ENCODE assay signal across 24 mouse cellular contexts in the genomic region with DNA sequence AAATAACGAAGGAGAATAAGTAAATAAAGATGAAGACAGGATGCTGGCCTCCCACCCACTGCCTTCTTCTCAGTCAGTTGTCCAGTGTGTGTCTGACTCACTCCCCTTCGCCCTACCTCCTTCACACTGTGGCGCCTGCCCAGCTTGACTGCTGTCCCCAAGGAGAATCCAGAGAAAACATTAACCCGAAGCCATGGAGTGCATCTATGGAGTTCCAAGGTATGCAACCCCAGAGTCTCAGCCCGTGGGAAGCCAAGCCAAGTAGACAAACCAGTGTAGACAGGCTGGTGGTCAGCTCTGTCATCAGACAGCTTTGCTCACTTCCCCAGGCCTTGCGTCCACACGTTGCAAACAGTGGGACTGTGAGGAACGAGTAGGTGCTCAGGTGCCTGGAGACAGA. TPM values are rescaled to one million over a fixed set of nuclear protein-coding genes. Genes with fewer than 3 reads are reported as not detected.
DNase-seq lines count a peak whose midpoint lies in the region; ATAC-seq and TF ChIP-seq lines count a peak whose summit lies in the region.
"Had no signal": no experiment of that assay in that cellular context is flagged by ENCODE, and none has a peak within 500 bp of the region (broad histone marks: within the 10 kb centered on the region; RNA-seq: fewer than 3 reads in every experiment).

No protein-coding gene starts in this region.

- H3K4me2 ChIP-seq in liver, embryonic 13.5 days: no peak overlapping the region
- H3K4me2 ChIP-seq in kidney, postnatal 0 days (ENCODE audit: low read length): no peak overlapping the region
- H3K4me2 ChIP-seq in forebrain, embryonic 14.5 days (ENCODE audit: low read length): no peak overlapping the region
- H3K4me2 ChIP-seq: forebrain, embryonic 15.5 days; midbrain, embryonic 13.5 days had no signal

- H3K9me3 ChIP-seq in liver, embryonic 13.5 days (replicated peaks): peaks cover 6% of the 10 kb centered on the region
- no peaks in the 10 kb centered on the region for H3K9me3 ChIP-seq in kidney, postnatal 0 days (replicated peaks; ENCODE audit: low read length)
- no peaks in the 10 kb centered on the region for H3K9me3 ChIP-seq in forebrain, embryonic 14.5 days (replicated peaks; ENCODE audit: control insufficient read depth, low read length)
- H3K9me3 ChIP-seq: forebrain, embryonic 15.5 days; limb, embryonic 10.5 days; midbrain, embryonic 13.5 days had no signal

- H3K9ac ChIP-seq in liver, embryonic 13.5 days: no peak overlapping the region
- H3K9ac ChIP-seq in kidney, postnatal 0 days (ENCODE audit: low read depth, low read length): no peak overlapping the region
- H3K9ac ChIP-seq in forebrain, embryonic 14.5 days (ENCODE audit: low read length): no peak overlapping the region
- H3K9ac ChIP-seq: forebrain, embryonic 15.5 days; liver, postnatal 0 days; midbrain, embryonic 13.5 days had no signal

- peaks cover 82% of the 10 kb centered on the region for H3K4me1 ChIP-seq in liver, embryonic 13.5 days (replicated peaks)
- H3K4me1 ChIP-seq in kidney, postnatal 0 days (replicated peaks; ENCODE audit: insufficient read depth, low read length): peaks cover 33% of the 10 kb centered on the region
- H3K4me1 ChIP-seq in forebrain, embryonic 14.5 days (ENCODE audit: control insufficient read depth, insufficient read depth, low read length): peaks cover 2% of the 10 kb centered on the region; the same call in 1 of the 2 replicates

- 0 out of 2 replicates have a peak overlapping the region, but pooled peaks have one; percentile 13 for H3K27ac ChIP-seq in liver, embryonic 13.5 days
- H3K27ac ChIP-seq in kidney, postnatal 0 days: peak overlapping the region; percentile 54; the same call in 1 of the 2 replicates
- H3K27ac ChIP-seq in forebrain, embryonic 14.5 days (ENCODE audit: low read depth, low read length): no peak overlapping the region
- H3K27ac ChIP-seq: forebrain, embryonic 15.5 days; hindbrain, postnatal 0 days; layer of hippocampus, adult 2 months; midbrain, embryonic 13.5 days had no signal

- no peak for DNase-seq in liver, embryonic 13.5 days
- DNase-seq in liver: no peak
- peak; percentile 44 for DNase-seq in kidney, adult 18-20 months
- DNase-seq in kidney, postnatal 0 days (ENCODE audit: low spot score): no peak
- no peak for DNase-seq in left cerebral cortex, adult 9 months (ENCODE audit: low spot score in 2 of 2)
- DNase-seq in left cerebral cortex, adult 18-20 months (ENCODE audit: low spot score in 2 of 2): no peak
- no peak for DNase-seq in forebrain, embryonic 14.5 days (ENCODE audit: low spot score)
- DNase-seq: adrenal gland, postnatal 14 days; cerebellum, adult 9-10 months; gastrocnemius, postnatal 14 days; heart, adult 11 months; heart, postnatal 14 days; liver, postnatal 0 days; right cerebral cortex, postnatal 14 days; spleen, adult 18-20 months had no signal

- no peaks in the 10 kb centered on the region for H3K27me3 ChIP-seq in liver, embryonic 13.5 days
- no peaks in the 10 kb centered on the region for H3K27me3 ChIP-seq in kidney, postnatal 0 days (ENCODE audit: insufficient read depth, low read length)
- no peaks in the 10 kb centered on the region for H3K27me3 ChIP-seq in forebrain, embryonic 14.5 days (replicated peaks; ENCODE audit: control insufficient read depth, insufficient read depth, low read length)
- H3K27me3 ChIP-seq: forebrain, embryonic 15.5 days; heart, embryonic 13.5 days; midbrain, embryonic 13.5 days had no signal

- TF ChIP-seq CTCF in kidney, postnatal 0 days (IDR thresholded peaks at IDR 0.05; ENCODE audit: low read depth): no peak

- H3K4me3 ChIP-seq in liver, embryonic 13.5 days (replicated peaks): no peak overlapping the region
- no peak overlapping the region for H3K4me3 ChIP-seq in kidney, postnatal 0 days (replicated peaks; ENCODE audit: low read depth, low read length)
- no peak overlapping the region for H3K4me3 ChIP-seq in forebrain, embryonic 14.5 days (ENCODE audit: low read depth, low read length)
- H3K4me3 ChIP-seq: forebrain, embryonic 15.5 days; heart, embryonic 13.5 days; layer of hippocampus, adult 2 months; limb, embryonic 10.5 days; midbrain, embryonic 13.5 days had no signal

- whole genome bisulfite sequencing in liver, embryonic 13.5 days (ENCODE audit: insufficient replicate concordance): 73% methylated on average over 8 of the region's 8 CpGs
- WGBS in kidney, postnatal 0 days: 59% methylated on average over 8 of the region's 8 CpGs
- WGBS in forebrain, embryonic 14.5 days: 85% methylated on average over 8 of the region's 8 CpGs

- no peak for ATAC-seq in liver, embryonic 13.5 days (ENCODE audit: low read depth)
- ATAC-seq in kidney, postnatal 0 days (replicated peaks; ENCODE audit: low FRiP score, low read depth): peak; percentile 59
- ATAC-seq in forebrain, embryonic 14.5 days: no peak
- ATAC-seq: activated CD4-positive, CD25-positive, alpha-beta regulatory T cell, adult 4 months; forebrain, embryonic 15.5 days; hindbrain, postnatal 0 days; intestine, embryonic 16.5 days; liver, postnatal 0 days; lung, postnatal 0 days; midbrain, embryonic 13.5 days had no signal

- H3K36me3 ChIP-seq in liver, embryonic 13.5 days: peaks cover 8% of the 10 kb centered on the region
- H3K36me3 ChIP-seq in kidney, postnatal 0 days (ENCODE audit: insufficient read depth, low read length): 0 out of 2 replicates have a peak, but pooled peaks cover 9% of the 10 kb centered on the region
- H3K36me3 ChIP-seq in forebrain, embryonic 14.5 days (ENCODE audit: control insufficient read depth, insufficient read depth, low read length): peaks cover 6% of the 10 kb centered on the region

RNA-seq across cellular contexts. Expression of a gene that starts 37.8 kb away (rescaled TPM):
- 109 and 131 TPM in 2 replicates for polyA plus RNA-seq in liver, embryonic 13.5 days (2015; fragmentation: Nextera tagmentation; extraction: Ambion mirVana)
- polyA plus RNA-seq in kidney, postnatal 0 days (2015; fragmentation: Nextera tagmentation; extraction: Ambion mirVana): 147 and 166 TPM in 2 replicates
- total RNA-seq in left cerebral cortex, adult 18-20 months (2021): 10 to 100 TPM; 30.2 to 35.7 TPM
- polyA plus RNA-seq in forebrain, embryonic 14.5 days (2014; fragmentation: Nextera tagmentation; extraction: Ambion mirVana): 74.1 and 74.4 TPM in 2 replicates

RNA-seq across cellular contexts. Expression of a gene that starts 42.8 kb away (rescaled TPM):
- polyA plus RNA-seq in liver, embryonic 13.5 days (2015; fragmentation: Nextera tagmentation; extraction: Ambion mirVana): 159 and 203 TPM in 2 replicates
- polyA plus RNA-seq in kidney, postnatal 0 days (2015; fragmentation: Nextera tagmentation; extraction: Ambion mirVana): 183 and 203 TPM in 2 replicates
- total RNA-seq in left cerebral cortex, adult 18-20 months (2021): 100 to 1,000 TPM; 131 to 132 TPM
- 129 and 152 TPM in 2 replicates for polyA plus RNA-seq in forebrain, embryonic 14.5 days (2014; fragmentation: Nextera tagmentation; extraction: Ambion mirVana)
